Mouse (Mus musculus) cerebellum, adult 2 months (tissue): Measurements from ENCODE around the gene Dnajc28.

Experiments
- CTCF ChIP-seq: fragments of 200-500 bp; IDR thresholded peaks from 2 replicates; pipeline ENCODE4 v1.5.1; 2011; ENCODE audit warnings: low read depth, mild to moderate bottlenecking, control low read depth, low read length, moderate library complexity, borderline replicate concordance; ENCODE audit not compliant: insufficient read depth
- POLR2A ChIP-seq: fragments of 200-500 bp; IDR thresholded peaks from 2 replicates; pipeline ENCODE4 v1.6.1; 2011; ENCODE audit warnings: low read length, control low read depth, borderline replicate concordance; ENCODE audit not compliant: insufficient read depth

DNA sequence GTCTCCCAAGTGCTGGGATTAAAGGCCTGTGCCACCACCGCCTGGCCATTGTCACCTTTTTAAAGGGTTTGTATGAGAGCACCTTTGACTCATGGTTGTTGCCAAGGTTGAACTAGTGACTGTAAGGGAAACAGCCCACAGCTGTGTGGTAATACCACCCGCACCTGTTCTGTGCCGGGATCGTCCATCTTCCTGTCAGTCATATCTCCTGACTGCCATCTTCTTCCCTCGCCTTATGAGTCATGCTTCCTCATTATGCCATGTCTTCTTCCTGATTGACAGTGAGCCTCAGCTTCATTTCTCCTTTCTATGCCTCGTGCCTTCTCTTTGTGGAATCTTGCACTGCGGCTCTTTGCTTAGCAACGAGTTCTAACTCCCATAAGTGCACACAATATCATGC lies 11.9 kb downstream of the Dnajc28 start:
- TF ChIP-seq CTCF (no peak), POLR2A (no peak)
